Mouse (Mus musculus) liver, embryonic 14.5 days (tissue): Measurements from ENCODE around the gene Cdh23. TPM values are rescaled to one million over a fixed set of nuclear protein-coding genes. Genes with fewer than 3 reads are reported as not detected.

Experiments used
- ATAC-seq: fragments of 200-750 bp; cut with Nextera tagmentation; 2 replicates; pipeline ENCODE4 v1.8.0; 2017; ENCODE audit warnings: moderate number of reproducible peaks, mild to moderate bottlenecking, moderate library complexity; ENCODE audit not compliant: insufficient read depth
- DNase-seq, 3 experiments: peaks; one replicate each; pipeline ENCODE4 v3.0.0-alpha.2; 2012 to 2013; ENCODE audit warnings: low read depth in 3 of 3, low spot score in 3 of 3
- H3K27ac ChIP-seq: fragments of 300-500 bp; sonication (generic); 2 replicates; pipeline ENCODE4 v1.5.1; 2014; ENCODE audit warnings: moderate library complexity, mild to moderate bottlenecking, control low read depth, inconsistent platforms
- H3K27me3 ChIP-seq: fragments of 300-500 bp; sonication (generic); 2 replicates; pipeline ENCODE4 v1.6.1; 2014; ENCODE audit warnings: mild to moderate bottlenecking, low read length, moderate library complexity; ENCODE audit not compliant: control insufficient read depth, insufficient read depth
- H3K36me3 ChIP-seq: fragments of 300-500 bp; sonication (generic); replicated peaks from 2 replicates; pipeline ENCODE4 v1.6.1; 2014; ENCODE audit warnings: low read depth; ENCODE audit not compliant: control insufficient read depth, insufficient read depth
- H3K4me1 ChIP-seq, 2 experiments: fragments of 200-500 bp in 1 of 2; fragments of 300-500 bp in 1 of 2; sonication (generic) in 1 of 2; replicated peaks; 2 replicates each; pipeline ENCODE4 v1.6.1; 2012 to 2014; ENCODE audit warnings: antibody characterized with exemption in 1 of 2, inconsistent platforms in 1 of 2, low read length in 1 of 2; ENCODE audit not compliant: control insufficient read depth in 2 of 2, insufficient read depth in 2 of 2
- H3K4me2 ChIP-seq: fragments of 300-500 bp; sonication (generic); 2 replicates; pipeline ENCODE4 v1.6.1; 2014; ENCODE audit warnings: low read depth, mild to moderate bottlenecking, control low read depth, moderate library complexity
- H3K4me3 ChIP-seq, 2 experiments: fragments of 200-500 bp in 1 of 2; fragments of 300-500 bp in 1 of 2; sonication (generic) in 1 of 2; 2 replicates each; pipeline ENCODE4 v1.5.1; 2012 to 2014; ENCODE audit warnings: low read depth in 2 of 2, low read length in 2 of 2, mild to moderate bottlenecking in 2 of 2, control low read depth in 1 of 2, inconsistent platforms in 1 of 2, moderate library complexity in 1 of 2; ENCODE audit not compliant: insufficient read depth in 1 of 2
- H3K9ac ChIP-seq: fragments of 300-500 bp; sonication (generic); replicated peaks from 2 replicates; pipeline ENCODE4 v1.6.1; 2014; ENCODE audit warnings: mild to moderate bottlenecking, control low read depth, moderate library complexity
- H3K9me3 ChIP-seq: fragments of 300-500 bp; sonication (generic); 2 replicates; pipeline ENCODE4 v1.6.1; 2016; ENCODE audit warnings: low read length, mixed read lengths; ENCODE audit not compliant: control insufficient read depth
- CTCF ChIP-seq: IDR thresholded peaks from 2 replicates; pipeline ENCODE4 v1.5.1; 2016; ENCODE audit warnings: antibody characterized with exemption, low read depth, control low read depth
- EP300 ChIP-seq: IDR thresholded peaks from 2 replicates; pipeline ENCODE4 v1.6.1; 2016; ENCODE audit warnings: antibody characterized with exemption, low read depth
- WGBS: fragments of 180-500 bp; shearing (Covaris S2); extraction: QIAGEN DNeasy Blood & Tissue Kit; methylation state at CpG from one replicate; pipeline ENCODE4 v1.1.7; 2014; ENCODE audit not compliant: insufficient replicate concordance; 5-methylcytosine and 5-hydroxymethylcytosine counted together
- polyA plus RNA-seq, 2 experiments: library from polyadenylated mRNA; depleted of rRNA in 1 of 2; stranded (reverse) in 1 of 2; unstranded in 1 of 2; fragments of >200 nt; fragmentation: Nextera tagmentation in 1 of 2; extraction: Ambion mirVana in 1 of 2; gene quantifications; 2 replicates each; pipeline versions ENCODE4 v1.2.1 to v1.2.3; 2012 to 2014

The Cdh23 gene
- polyA plus RNA-seq, 2 experiments, result 0.02 TPM; not detected in 1

DNA sequence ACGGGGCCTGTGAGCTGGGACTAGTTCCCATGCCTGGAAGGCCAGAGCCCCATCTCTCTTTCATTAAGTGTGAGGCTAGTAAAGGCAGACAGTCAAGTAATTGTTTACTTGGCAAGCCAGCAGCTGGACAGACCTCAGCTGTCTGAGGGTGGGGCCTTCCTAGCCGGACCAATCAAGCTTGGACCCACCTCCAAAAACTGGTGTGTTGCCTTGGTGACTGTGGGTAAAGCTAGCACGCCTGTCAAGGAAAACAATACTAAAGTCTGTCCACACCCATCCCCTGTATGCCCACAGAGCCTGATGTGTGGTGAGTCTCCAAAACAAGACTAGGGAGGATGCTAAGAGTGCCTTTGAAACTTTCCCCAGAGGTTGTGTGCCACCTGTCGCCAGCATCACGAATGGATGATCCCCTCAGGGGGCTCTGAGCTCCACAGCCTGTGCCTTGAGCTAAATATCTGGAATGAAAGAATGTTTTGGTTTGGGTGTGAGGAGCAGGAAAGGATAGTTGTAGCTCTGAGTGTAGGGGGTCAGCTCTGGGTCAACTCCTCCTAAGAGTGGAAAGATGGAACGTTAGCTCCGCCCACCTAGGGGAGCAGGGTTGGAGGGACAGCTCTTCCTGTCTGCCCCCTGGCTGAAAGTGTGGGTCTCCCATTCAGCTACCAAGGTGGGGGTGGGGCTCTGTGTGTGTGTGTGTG is 344.4 kb downstream of the Cdh23 start:
- H3K36me3 ChIP-seq, result no peaks in the 10 kb centered on the region
- TF ChIP-seq EP300 (no peak), CTCF (0 out of 2 replicates have a peak, but pooled peaks have one; percentile 18)
- H3K4me1 ChIP-seq, result peaks cover 25 to 47% of the 10 kb centered on the region in 2 experiments
- no peaks in the 10 kb centered on the region for H3K27me3 ChIP-seq
- no peaks in the 10 kb centered on the region for H3K9me3 ChIP-seq
- H3K27ac ChIP-seq, result peak overlapping the region; percentile 12
- peak in 1 of 3 experiments; percentile 26 for DNase-seq
- 35% methylated on average over 7 of the region's 7 CpGs for WGBS
- H3K9ac ChIP-seq, result no peak overlapping the region
- H3K4me2 ChIP-seq, result peak overlapping the region; percentile 19
- ATAC-seq, result no peak
- no peak overlapping the region for H3K4me3 ChIP-seq

DNA sequence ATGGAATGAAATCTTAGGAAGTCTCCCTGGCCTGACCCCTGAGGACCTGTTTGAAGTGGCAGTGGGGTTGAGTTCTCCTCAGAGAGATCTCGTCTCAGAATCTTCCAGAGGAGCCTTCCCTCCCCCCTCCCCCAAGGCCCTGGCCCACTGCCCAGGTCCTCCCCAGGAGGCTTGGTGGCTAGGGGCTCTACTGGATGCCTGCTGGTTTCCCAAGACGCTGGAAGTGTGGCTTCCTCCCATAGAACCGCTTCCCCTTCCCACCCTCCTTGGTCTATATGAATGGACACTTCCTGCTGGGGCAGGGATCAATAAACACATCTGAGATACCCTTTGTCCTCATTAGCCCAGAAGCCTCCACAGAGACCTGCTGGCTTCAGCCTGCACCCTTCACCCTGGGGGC is 345.0 kb downstream of the Cdh23 start:
- 29% methylated on average over 3 of the region's 3 CpGs for WGBS
- DNase-seq, result no peak
- H3K9ac ChIP-seq, result no peak overlapping the region; the same call in 1 of the 2 replicates
- peak overlapping the region; percentile 80 for H3K4me2 ChIP-seq
- ATAC-seq, result no peak
- H3K27me3 ChIP-seq, result no peaks in the 10 kb centered on the region
- H3K4me1 ChIP-seq, result peaks cover 28 to 50% of the 10 kb centered on the region in 2 experiments
- no peaks in the 10 kb centered on the region for H3K9me3 ChIP-seq
- no peaks in the 10 kb centered on the region for H3K36me3 ChIP-seq
- H3K4me3 ChIP-seq, result peak overlapping the region in 1 of 2 experiments; percentile 52; a peak in 1 of 4 replicates
- H3K27ac ChIP-seq, result peak overlapping the region; percentile 30
- TF ChIP-seq EP300, result no peak
- TF ChIP-seq CTCF, result no peak

DNA sequence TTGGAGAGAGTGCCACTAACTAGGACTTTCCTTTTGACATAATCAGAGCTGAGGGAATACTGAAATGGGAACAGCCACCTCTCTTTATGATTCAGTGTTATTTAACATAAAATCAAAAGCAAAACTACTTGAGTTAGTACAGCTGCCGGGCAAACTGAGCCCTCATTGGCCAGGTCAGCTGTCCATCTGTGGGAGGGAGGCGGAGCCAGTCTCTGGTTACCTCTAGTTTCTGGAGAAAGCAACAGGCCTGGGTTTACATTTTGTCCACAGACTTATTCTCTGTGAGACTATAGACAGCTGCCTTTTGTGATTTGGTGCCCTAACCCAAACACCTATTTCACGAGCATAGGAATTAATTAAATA is 345.5 kb downstream of the Cdh23 start:
- H3K9me3 ChIP-seq, result no peaks in the 10 kb centered on the region
- no peaks in the 10 kb centered on the region for H3K27me3 ChIP-seq
- ATAC-seq (no peak), DNase-seq (peak; percentile 70 to 75 (median 73))
- peak overlapping the region; percentile 37 to 52; a peak in 3 of 4 replicates for H3K4me3 ChIP-seq
- peaks cover 28 to 51% of the 10 kb centered on the region in 2 experiments for H3K4me1 ChIP-seq
- peak overlapping the region; percentile 80 for H3K4me2 ChIP-seq
- H3K36me3 ChIP-seq, result no peaks in the 10 kb centered on the region
- WGBS, result 13% methylated on average over 3 of the region's 3 CpGs
- TF ChIP-seq EP300, result no peak
- TF ChIP-seq CTCF, result no peak
- H3K27ac ChIP-seq, result peak overlapping the region; percentile 30
- peak overlapping the region; percentile 38 for H3K9ac ChIP-seq

- peak overlapping the region; percentile 86 for H3K27ac ChIP-seq
- no peak for DNase-seq
- WGBS, result 34% methylated on average over 5 of the region's 5 CpGs
- H3K4me1 ChIP-seq, result peaks cover 28 to 51% of the 10 kb centered on the region in 2 experiments
- H3K4me2 ChIP-seq, result peak overlapping the region; percentile 80
- no peaks in the 10 kb centered on the region for H3K36me3 ChIP-seq
- H3K9me3 ChIP-seq, result no peaks in the 10 kb centered on the region
- H3K27me3 ChIP-seq, result no peaks in the 10 kb centered on the region
- ATAC-seq, result no peak
- peak overlapping the region; percentile 71 to 77 for H3K4me3 ChIP-seq
- H3K9ac ChIP-seq, result peak overlapping the region; percentile 87
- TF ChIP-seq EP300 (no peak), CTCF (no peak)
Observed at GRCm38 (mm10) chr10:60350077-60350804, 346.0 kb downstream of the Cdh23 start.

DNA sequence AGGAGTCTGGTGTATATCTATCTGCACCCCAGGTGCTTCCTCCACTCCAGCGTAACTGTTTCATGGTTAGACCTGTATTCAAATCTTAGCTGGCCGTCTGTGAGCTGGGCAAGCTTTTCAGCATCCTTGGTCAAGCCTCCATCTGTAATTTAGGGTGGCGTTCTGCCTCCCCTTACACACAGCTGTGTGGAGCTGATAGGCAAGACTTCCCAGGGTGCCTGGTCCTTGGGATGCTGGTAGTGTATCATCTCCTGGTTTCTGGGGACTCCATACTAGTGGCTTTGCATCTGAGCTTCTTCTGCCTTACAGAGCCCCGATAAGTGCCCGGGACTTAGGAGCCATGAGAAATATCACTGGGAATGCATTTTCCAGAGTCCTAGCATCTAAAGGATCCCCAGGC is 346.6 kb downstream of the Cdh23 start:
- H3K9ac ChIP-seq, result peak overlapping the region; percentile 87; the same call in 1 of the 2 replicates
- 42% methylated on average over 5 of the region's 5 CpGs for WGBS
- peak overlapping the region; percentile 71 to 77 for H3K4me3 ChIP-seq
- DNase-seq, result peak; percentile 59 to 65 (median 61)
- H3K9me3 ChIP-seq, result no peaks in the 10 kb centered on the region
- peak; percentile 64 for ATAC-seq
- H3K27me3 ChIP-seq, result no peaks in the 10 kb centered on the region
- H3K36me3 ChIP-seq, result no peaks in the 10 kb centered on the region
- H3K4me2 ChIP-seq, result peak overlapping the region; percentile 80
- H3K4me1 ChIP-seq, result peaks cover 28 to 53% of the 10 kb centered on the region in 2 experiments
- H3K27ac ChIP-seq, result peak overlapping the region; percentile 86
- TF ChIP-seq EP300, result peak; percentile 60
- TF ChIP-seq CTCF, result no peak
